Mouse (Mus musculus) stomach, embryonic 16.5 days (tissue): ENCODE data around the gene Rai2. TPM values are rescaled to one million over a fixed set of nuclear protein-coding genes. Genes with fewer than 3 reads are reported as not detected.

Experiments used
- ATAC-seq: fragments of 200-750 bp; cut with Nextera tagmentation; 2 replicates; pipeline ENCODE4 v1.8.0; 2017; ENCODE audit warnings: moderate number of reproducible peaks, moderate TSS enrichment; ENCODE audit not compliant: insufficient read depth, low FRiP score
- H3K27ac ChIP-seq: fragments of 300-500 bp; sonication (generic); 2 replicates; pipeline ENCODE4 v1.5.1; 2014; ENCODE audit warnings: low read length
- H3K27me3 ChIP-seq: fragments of 300-500 bp; sonication (generic); 2 replicates; pipeline ENCODE4 v1.6.1; 2014; ENCODE audit warnings: low read length, control low read depth, mixed read lengths; ENCODE audit not compliant: control insufficient read depth, insufficient read depth
- H3K36me3 ChIP-seq: fragments of 300-500 bp; sonication (generic); 2 replicates; pipeline ENCODE4 v1.6.1; 2014; ENCODE audit warnings: low read length; ENCODE audit not compliant: control insufficient read depth, insufficient read depth
- H3K4me1 ChIP-seq: fragments of 300-500 bp; sonication (generic); 2 replicates; pipeline ENCODE4 v1.6.1; 2014; ENCODE audit warnings: low read length, control low read depth, mixed read lengths; ENCODE audit not compliant: control insufficient read depth, insufficient read depth
- H3K4me2 ChIP-seq: fragments of 300-500 bp; sonication (generic); 2 replicates; pipeline ENCODE4 v1.6.1; 2014; ENCODE audit warnings: low read depth, low read length, mixed read lengths
- H3K4me3 ChIP-seq: fragments of 300-500 bp; sonication (generic); replicated peaks from 2 replicates; pipeline ENCODE4 v1.5.1; 2014; ENCODE audit warnings: mild to moderate bottlenecking, low read length
- H3K9ac ChIP-seq: fragments of 300-500 bp; sonication (generic); 2 replicates; pipeline ENCODE4 v1.6.1; 2014; ENCODE audit warnings: low read length
- H3K9me3 ChIP-seq: fragments of 300-500 bp; sonication (generic); replicated peaks from 2 replicates; pipeline ENCODE4 v1.6.1; 2016; ENCODE audit warnings: low read length, control low read depth; ENCODE audit not compliant: control insufficient read depth
- WGBS: fragments of 180-500 bp; shearing (Covaris S2); extraction: QIAGEN DNeasy Blood & Tissue Kit; methylation state at CpG from one replicate; pipeline ENCODE4 v1.1.7; 2014; 5-methylcytosine and 5-hydroxymethylcytosine counted together
- polyA plus RNA-seq: library from polyadenylated mRNA; unstranded; fragments of >200 nt; fragmentation: Nextera tagmentation; extraction: Ambion mirVana; gene quantifications from 2 replicates; pipeline ENCODE4 v1.2.1, GENCODE M21; 2015

Rai2 gene
- polyA plus RNA-seq = 10.3 and 10.6 TPM in 2 replicates

- Histone ChIP-seq H3K4me1 (no peaks in the 10 kb centered on the region), H3K4me3 (peak within 1 kb of the TSS; percentile 60), H3K9me3 (no peaks in the 10 kb centered on the region), H3K27me3 (peaks cover 25% of the 10 kb centered on the region), H3K4me2 (peak within 1 kb of the TSS; percentile 68), H3K27ac (peak within 1 kb of the TSS; percentile 38; the same call in 1 of the 2 replicates), H3K9ac (peak within 1 kb of the TSS; percentile 67), H3K36me3 (no peaks in the 10 kb centered on the region)
- peak; percentile 85; the same call in 1 of the 2 replicates for ATAC-seq
- 15% methylated on average over 41 of the region's 79 CpGs for WGBS
Measured at GRCm38 (mm10) chrX:161716865-161717763, at the start of gene Rai2. Gene Rai2, plus strand, starts transcription at chrX:161717069.

- no peaks in the 10 kb centered on the region for H3K9me3 ChIP-seq
- H3K9ac ChIP-seq = no peak overlapping the region
- WGBS = 53% methylated on average over 3 of the region's 3 CpGs
- H3K4me2 ChIP-seq = no peak overlapping the region
- no peaks in the 10 kb centered on the region for H3K36me3 ChIP-seq
- H3K4me3 ChIP-seq = no peak overlapping the region
- no peaks in the 10 kb centered on the region for H3K4me1 ChIP-seq
- no peak for ATAC-seq
- no peaks in the 10 kb centered on the region; the same call in 1 of the 2 replicates for H3K27me3 ChIP-seq
- no peak overlapping the region for H3K27ac ChIP-seq
Measured at GRCm38 (mm10) chrX:161689336-161689735, 27.5 kb upstream of the Rai2 start.

GRCm38 (mm10) chrX:161716503-161716864 is 385 bp upstream of the Rai2 start:
- no peak overlapping the region for H3K27ac ChIP-seq
- peak overlapping the region; percentile 60 for H3K4me3 ChIP-seq
- WGBS = 41% methylated on average over 9 of the region's 9 CpGs
- H3K36me3 ChIP-seq = no peaks in the 10 kb centered on the region
- H3K4me1 ChIP-seq = no peaks in the 10 kb centered on the region
- no peaks in the 10 kb centered on the region for H3K9me3 ChIP-seq
- ATAC-seq = 0 out of 2 replicates have a peak, but pooled peaks have one; percentile 11
- peak overlapping the region; percentile 68 for H3K4me2 ChIP-seq
- H3K27me3 ChIP-seq = peaks cover 22% of the 10 kb centered on the region
- H3K9ac ChIP-seq = no peak overlapping the region

- H3K9ac ChIP-seq = peak overlapping the region; percentile 67
- peak; percentile 28; the same call in 1 of the 2 replicates for ATAC-seq
- peak overlapping the region; percentile 68 for H3K4me2 ChIP-seq
- H3K4me1 ChIP-seq = no peaks in the 10 kb centered on the region
- H3K27ac ChIP-seq = peak overlapping the region; percentile 38; the same call in 1 of the 2 replicates
- H3K9me3 ChIP-seq = no peaks in the 10 kb centered on the region
- 12% methylated on average over 24 of the region's 26 CpGs for WGBS
- peaks cover 25% of the 10 kb centered on the region for H3K27me3 ChIP-seq
- H3K4me3 ChIP-seq = peak overlapping the region; percentile 60
- H3K36me3 ChIP-seq = no peaks in the 10 kb centered on the region
Measured at GRCm38 (mm10) chrX:161717764-161718382, 1.0 kb downstream of the Rai2 start.

- no peak for ATAC-seq
- 28% methylated on average over 11 of the region's 11 CpGs for WGBS
- peaks cover 25% of the 10 kb centered on the region for H3K27me3 ChIP-seq
- peak overlapping the region; percentile 60 for H3K4me3 ChIP-seq
- peak overlapping the region; percentile 55; the same call in 1 of the 2 replicates for H3K27ac ChIP-seq
- H3K4me2 ChIP-seq = peak overlapping the region; percentile 68
- no peaks in the 10 kb centered on the region for H3K9me3 ChIP-seq
- H3K9ac ChIP-seq = 0 out of 2 replicates have a peak overlapping the region, but pooled peaks have one; percentile 67
- 0 out of 2 replicates have a peak, but pooled peaks cover 3% of the 10 kb centered on the region for H3K4me1 ChIP-seq
- H3K36me3 ChIP-seq = no peaks in the 10 kb centered on the region
Measured at GRCm38 (mm10) chrX:161718548-161718947, 1.7 kb downstream of the Rai2 start.

- no peak overlapping the region for H3K4me2 ChIP-seq
- no peaks in the 10 kb centered on the region for H3K9me3 ChIP-seq
- no peak overlapping the region for H3K27ac ChIP-seq
- no peak for ATAC-seq
- WGBS = 63% methylated on average over 4 of the region's 4 CpGs
- 0 out of 2 replicates have a peak, but pooled peaks cover 3% of the 10 kb centered on the region for H3K4me1 ChIP-seq
- H3K9ac ChIP-seq = no peak overlapping the region
- no peak overlapping the region for H3K4me3 ChIP-seq
- H3K27me3 ChIP-seq = peaks cover 25% of the 10 kb centered on the region
- no peaks in the 10 kb centered on the region for H3K36me3 ChIP-seq
Measured at GRCm38 (mm10) chrX:161721082-161721481, 4.2 kb downstream of the Rai2 start.

GRCm38 (mm10) chrX:161723391-161723808 is 6.5 kb downstream of the Rai2 start:
- Histone ChIP-seq H3K4me1 (0 out of 2 replicates have a peak, but pooled peaks cover 3% of the 10 kb centered on the region), H3K36me3 (no peaks in the 10 kb centered on the region), H3K4me2 (no peak overlapping the region), H3K9ac (no peak overlapping the region), H3K27me3 (peaks cover 17% of the 10 kb centered on the region), H3K27ac (peak overlapping the region; percentile 23; the same call in 1 of the 2 replicates), H3K4me3 (no peak overlapping the region), H3K9me3 (no peaks in the 10 kb centered on the region)
- 15% methylated on average over 9 of the region's 9 CpGs for WGBS
- no peak for ATAC-seq

GRCm38 (mm10) chrX:161726257-161726656 is 9.4 kb downstream of the Rai2 start:
- ATAC-seq = no peak
- WGBS = 59% methylated on average over 1 of the region's 1 CpGs
- Histone ChIP-seq H3K4me2 (no peak overlapping the region), H3K27me3 (peaks cover 6% of the 10 kb centered on the region), H3K27ac (no peak overlapping the region), H3K4me3 (no peak overlapping the region), H3K36me3 (no peaks in the 10 kb centered on the region), H3K9ac (no peak overlapping the region), H3K4me1 (0 out of 2 replicates have a peak, but pooled peaks cover 3% of the 10 kb centered on the region), H3K9me3 (no peaks in the 10 kb centered on the region)

GRCm38 (mm10) chrX:161728507-161728906 is 11.6 kb downstream of the Rai2 start:
- Histone ChIP-seq H3K9me3 (no peaks in the 10 kb centered on the region), H3K36me3 (no peaks in the 10 kb centered on the region), H3K4me2 (no peak overlapping the region), H3K4me1 (no peaks in the 10 kb centered on the region), H3K27me3 (peaks cover 2% of the 10 kb centered on the region; the same call in 1 of the 2 replicates), H3K4me3 (no peak overlapping the region), H3K9ac (no peak overlapping the region), H3K27ac (no peak overlapping the region)
- ATAC-seq = no peak
- WGBS = 58% methylated on average over 4 of the region's 4 CpGs
